Mouse (Mus musculus) liver, embryonic 11.5 days (tissue): ENCODE data around the gene Mtch1. TPM values are rescaled to one million over a fixed set of nuclear protein-coding genes. Genes with fewer than 3 reads are reported as not detected.
A peak's percentile ranks its signal among the peaks of the same experiment; 100 is the strongest.

Experiments used
- ATAC-seq: fragments of 200-750 bp; cut with Nextera tagmentation; replicated peaks from 2 replicates; pipeline ENCODE4 v1.8.0; 2017; ENCODE audit warnings: moderate number of reproducible peaks, mild to moderate bottlenecking, moderate TSS enrichment, moderate library complexity; ENCODE audit not compliant: low FRiP score
- DNase-seq: peaks from one replicate; pipeline ENCODE4 v3.0.0-alpha.2; 2017; ENCODE audit warnings: low spot score
- H3K27ac ChIP-seq: fragments of 300-500 bp; sonication (generic); 2 replicates; pipeline ENCODE4 v1.5.1; 2014; ENCODE audit warnings: mild to moderate bottlenecking, low read depth, low read length, control low read depth
- H3K27me3 ChIP-seq: fragments of 300-500 bp; sonication (generic); replicated peaks from 2 replicates; pipeline ENCODE4 v1.6.1; 2014; ENCODE audit warnings: low read length, mixed read lengths; ENCODE audit not compliant: control insufficient read depth, insufficient read depth
- H3K36me3 ChIP-seq: fragments of 300-500 bp; sonication (generic); 2 replicates; pipeline ENCODE4 v1.6.1; 2014; ENCODE audit warnings: mild to moderate bottlenecking, low read length, moderate library complexity, mixed read lengths; ENCODE audit not compliant: control insufficient read depth, insufficient read depth
- H3K4me1 ChIP-seq: fragments of 300-500 bp; sonication (generic); replicated peaks from 2 replicates; pipeline ENCODE4 v1.6.1; 2014; ENCODE audit warnings: low read length, mixed read lengths; ENCODE audit not compliant: control insufficient read depth, insufficient read depth
- H3K4me2 ChIP-seq: fragments of 300-500 bp; sonication (generic); 2 replicates; pipeline ENCODE4 v1.6.1; 2014; ENCODE audit warnings: mild to moderate bottlenecking, control low read depth, moderate library complexity
- H3K4me3 ChIP-seq: fragments of 300-500 bp; sonication (generic); 2 replicates; pipeline ENCODE4 v1.5.1; 2014; ENCODE audit warnings: low read depth, low read length, control low read depth
- H3K9ac ChIP-seq: fragments of 300-500 bp; sonication (generic); 2 replicates; pipeline ENCODE4 v1.6.1; 2014; ENCODE audit warnings: low read depth, low read length, control low read depth
- H3K9me3 ChIP-seq: fragments of 300-500 bp; sonication (generic); 2 replicates; pipeline ENCODE4 v1.6.1; 2016; ENCODE audit warnings: low read length, inconsistent platforms, mixed read lengths; ENCODE audit not compliant: control insufficient read depth
- WGBS: fragments of 180-500 bp; shearing (Covaris S2); extraction: QIAGEN DNeasy Blood & Tissue Kit; methylation state at CpG from one replicate; pipeline ENCODE4 v1.1.7; 2014; 5-methylcytosine and 5-hydroxymethylcytosine counted together
- polyA plus RNA-seq: library from polyadenylated mRNA; unstranded; fragments of >200 nt; fragmentation: Nextera tagmentation; extraction: Ambion mirVana; gene quantifications from 2 replicates; pipeline ENCODE4 v1.2.1, GENCODE M21; 2014

Mtch1 gene
- polyA plus RNA-seq, 1 experiment from 2014 or later: 149 TPM

DNA sequence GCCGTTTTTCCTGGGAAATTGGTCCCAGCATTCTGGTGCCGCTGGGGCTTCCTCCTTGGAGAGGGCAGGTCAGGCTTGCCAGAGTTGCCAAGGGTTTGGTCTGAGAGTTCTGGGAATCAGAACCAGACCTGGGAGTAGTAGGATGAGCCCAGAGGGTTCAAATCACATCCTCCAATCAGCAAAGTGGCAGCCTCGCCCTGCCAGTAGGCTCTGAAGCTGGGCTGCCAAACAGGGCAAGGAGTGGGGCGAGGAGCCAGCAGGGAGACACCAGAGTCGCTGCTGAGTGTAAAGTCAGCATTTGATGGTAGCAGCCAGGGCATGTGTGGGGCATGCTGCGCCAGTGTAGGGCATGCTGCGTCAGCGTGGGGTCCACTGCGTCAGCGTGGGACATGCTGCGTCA, 41.2 kb upstream of the Mtch1 start:
- whole genome bisulfite sequencing: 86% methylated on average over 11 of the region's 11 CpGs
- ATAC-seq (no peak), DNase-seq (no peak)
- Histone ChIP-seq H3K27me3 (no peaks in the 10 kb centered on the region), H3K27ac (no peak overlapping the region), H3K4me2 (no peak overlapping the region), H3K36me3 (no peaks in the 10 kb centered on the region), H3K4me3 (no peak overlapping the region), H3K9ac (no peak overlapping the region), H3K4me1 (peaks cover 22% of the 10 kb centered on the region), H3K9me3 (no peaks in the 10 kb centered on the region)

GRCm38 (mm10) chr17:29385746-29386145, 38.0 kb upstream of the Mtch1 start:
- ATAC-seq: no peak
- no peaks in the 10 kb centered on the region for H3K9me3 ChIP-seq
- 62% methylated on average over 6 of the region's 6 CpGs for WGBS
- 0 out of 2 replicates have a peak, but pooled peaks cover 2% of the 10 kb centered on the region for H3K4me1 ChIP-seq
- no peak overlapping the region for H3K27ac ChIP-seq
- no peak overlapping the region for H3K4me2 ChIP-seq
- H3K27me3 ChIP-seq: no peaks in the 10 kb centered on the region
- H3K4me3 ChIP-seq: no peak overlapping the region
- no peak for DNase-seq
- no peak overlapping the region for H3K9ac ChIP-seq
- no peaks in the 10 kb centered on the region for H3K36me3 ChIP-seq

DNA sequence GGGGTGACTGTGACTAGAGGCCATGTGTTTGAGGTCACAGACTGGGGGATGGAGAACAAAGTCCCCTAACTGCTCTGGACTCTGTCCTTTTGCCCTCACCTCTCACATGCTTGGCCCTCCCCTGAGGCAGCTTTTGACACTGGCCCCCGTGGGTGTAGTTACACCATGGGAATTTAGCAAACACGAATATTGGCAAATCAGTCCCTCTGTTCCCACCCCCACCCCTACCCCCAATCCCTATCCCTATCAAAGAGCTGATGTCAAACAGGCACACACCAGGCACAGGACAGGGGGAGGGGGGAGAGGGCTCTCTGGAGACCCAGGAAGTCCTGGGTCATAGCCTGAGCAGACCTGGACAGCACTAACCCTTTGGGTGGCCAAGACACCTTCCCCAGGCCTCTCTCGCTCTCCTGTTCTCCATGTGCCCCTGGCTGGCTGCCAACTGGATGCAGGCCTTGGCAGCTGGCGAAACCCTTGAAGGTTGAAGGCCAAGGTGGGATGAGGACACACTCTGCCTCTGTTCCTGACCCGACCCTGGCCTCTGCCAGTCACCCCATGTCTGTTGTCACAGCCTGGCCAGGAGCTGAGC, 37.2 kb upstream of the Mtch1 start:
- Histone ChIP-seq H3K36me3 (no peaks in the 10 kb centered on the region), H3K4me1 (0 out of 2 replicates have a peak, but pooled peaks cover 2% of the 10 kb centered on the region), H3K27me3 (no peaks in the 10 kb centered on the region), H3K9ac (no peak overlapping the region), H3K9me3 (no peaks in the 10 kb centered on the region), H3K4me2 (no peak overlapping the region), H3K27ac (peak overlapping the region; percentile 59), H3K4me3 (no peak overlapping the region)
- 54% methylated on average over 5 of the region's 5 CpGs for WGBS
- no peak for DNase-seq
- ATAC-seq: no peak; the same call in 1 of the 2 replicates

DNA sequence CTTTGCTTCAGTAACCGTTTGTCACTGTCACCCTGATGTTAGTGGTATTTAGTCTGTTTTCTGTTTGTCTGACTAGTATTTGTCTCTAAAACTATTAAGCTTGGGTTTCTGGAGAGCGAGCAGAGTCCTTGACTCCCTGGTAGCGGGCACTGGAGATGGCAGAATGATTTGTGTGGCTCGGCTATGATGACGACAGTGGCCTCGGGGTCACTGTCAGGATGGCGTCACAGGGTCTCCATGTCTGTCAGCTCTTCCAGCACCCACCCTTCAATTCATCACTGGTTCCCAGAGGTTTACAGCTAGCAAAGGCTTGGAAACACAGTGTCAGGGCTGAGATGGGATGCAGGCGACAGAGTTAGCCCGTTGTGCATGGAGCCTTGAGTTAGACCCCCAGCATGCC, 36.2 kb upstream of the Mtch1 start:
- Histone ChIP-seq H3K4me1 (0 out of 2 replicates have a peak, but pooled peaks cover 2% of the 10 kb centered on the region), H3K4me3 (no peak overlapping the region), H3K36me3 (no peaks in the 10 kb centered on the region), H3K27ac (no peak overlapping the region), H3K9ac (no peak overlapping the region), H3K27me3 (no peaks in the 10 kb centered on the region), H3K4me2 (no peak overlapping the region), H3K9me3 (no peaks in the 10 kb centered on the region)
- ATAC-seq (no peak), DNase-seq (no peak)
- WGBS: 71% methylated on average over 9 of the region's 9 CpGs

DNA sequence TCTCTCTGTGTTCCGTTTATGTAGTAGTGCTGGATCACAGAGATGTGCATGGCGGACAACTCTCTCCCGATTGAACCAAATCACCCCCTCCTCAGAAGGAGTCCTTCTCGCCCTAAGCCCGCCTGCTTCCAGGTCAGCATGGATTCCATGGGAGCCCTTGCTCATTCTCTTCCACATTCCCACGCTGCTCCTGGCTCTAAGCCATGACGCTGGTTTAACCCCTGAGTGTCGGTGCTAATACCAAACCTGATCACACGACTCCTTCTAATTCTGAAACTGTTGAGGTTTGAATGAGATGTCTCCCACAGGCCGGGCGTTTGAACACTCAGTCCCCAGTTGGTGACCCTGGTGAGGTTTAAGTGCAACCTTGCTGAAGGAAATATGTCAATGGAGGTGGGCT, 34.7 kb upstream of the Mtch1 start:
- WGBS: 75% methylated on average over 11 of the region's 11 CpGs
- H3K4me1 ChIP-seq: 0 out of 2 replicates have a peak, but pooled peaks cover 2% of the 10 kb centered on the region
- no peak overlapping the region for H3K9ac ChIP-seq
- no peaks in the 10 kb centered on the region for H3K9me3 ChIP-seq
- no peaks in the 10 kb centered on the region for H3K27me3 ChIP-seq
- ATAC-seq (no peak), DNase-seq (no peak)
- no peak overlapping the region for H3K4me2 ChIP-seq
- no peak overlapping the region for H3K27ac ChIP-seq
- H3K36me3 ChIP-seq: no peaks in the 10 kb centered on the region
- H3K4me3 ChIP-seq: no peak overlapping the region

DNA sequence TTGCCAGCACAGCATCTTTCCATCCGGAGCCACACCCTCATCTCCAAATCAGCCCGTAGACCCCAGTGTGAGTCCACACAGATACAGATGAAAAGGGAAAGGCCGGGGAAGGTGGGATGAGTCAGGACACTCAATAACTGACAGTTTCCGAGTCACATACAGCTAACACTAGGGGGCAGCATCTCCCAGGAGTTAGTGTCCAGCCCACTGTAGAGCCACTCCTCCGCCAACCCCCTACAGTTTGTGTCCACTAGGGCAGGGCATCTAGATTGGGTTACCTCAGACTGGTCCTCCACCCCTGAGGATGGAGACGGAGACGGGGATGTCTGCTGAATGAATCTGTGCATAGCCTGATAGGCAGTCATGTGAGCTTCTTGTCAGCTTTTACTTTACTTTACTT, 33.7 kb upstream of the Mtch1 start:
- Histone ChIP-seq H3K4me2 (no peak overlapping the region), H3K36me3 (no peaks in the 10 kb centered on the region), H3K9ac (no peak overlapping the region), H3K9me3 (no peaks in the 10 kb centered on the region), H3K27me3 (no peaks in the 10 kb centered on the region), H3K4me3 (no peak overlapping the region), H3K4me1 (0 out of 2 replicates have a peak, but pooled peaks cover 2% of the 10 kb centered on the region), H3K27ac (no peak overlapping the region)
- 13% methylated on average over 7 of the region's 7 CpGs for WGBS
- ATAC-seq (peak; percentile 75), DNase-seq (peak; percentile 64)

- Histone ChIP-seq H3K27me3 (no peaks in the 10 kb centered on the region), H3K27ac (no peak overlapping the region), H3K4me1 (0 out of 2 replicates have a peak, but pooled peaks cover 2% of the 10 kb centered on the region), H3K4me2 (no peak overlapping the region), H3K9ac (no peak overlapping the region), H3K9me3 (no peaks in the 10 kb centered on the region), H3K4me3 (no peak overlapping the region), H3K36me3 (no peaks in the 10 kb centered on the region)
- 72% methylated on average over 4 of the region's 4 CpGs for WGBS
- DNase-seq (no peak), ATAC-seq (no peak)
Observed at GRCm38 (mm10) chr17:29380241-29380640, 32.5 kb upstream of the Mtch1 start.

DNA sequence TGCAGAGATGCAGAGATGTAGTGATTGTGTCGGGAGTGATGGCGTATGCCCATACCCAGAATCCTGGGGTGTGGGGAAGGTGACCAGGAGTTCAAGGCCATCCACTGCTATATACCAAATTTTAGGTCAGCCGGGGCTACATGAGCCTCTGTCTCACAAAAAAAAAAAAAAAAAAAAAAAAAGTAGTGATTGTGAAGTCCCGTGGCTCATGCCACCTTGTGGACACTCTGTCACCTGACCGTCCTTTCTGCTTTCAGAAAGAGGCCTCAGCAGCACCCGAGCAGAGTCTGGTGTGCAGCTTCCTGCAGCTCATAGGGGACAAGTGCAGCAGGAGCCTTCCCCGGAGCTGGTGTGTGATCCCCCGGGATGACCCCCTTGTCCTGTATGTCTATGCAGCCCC, 30.3 kb upstream of the Mtch1 start:
- Histone ChIP-seq H3K9me3 (no peaks in the 10 kb centered on the region), H3K9ac (no peak overlapping the region), H3K27me3 (no peaks in the 10 kb centered on the region), H3K4me3 (no peak overlapping the region), H3K27ac (no peak overlapping the region), H3K4me1 (no peaks in the 10 kb centered on the region), H3K4me2 (no peak overlapping the region), H3K36me3 (no peaks in the 10 kb centered on the region)
- ATAC-seq: no peak
- DNase-seq: no peak
- WGBS: 69% methylated on average over 8 of the region's 8 CpGs

GRCm38 (mm10) chr17:29375871-29376270, 28.1 kb upstream of the Mtch1 start:
- no peaks in the 10 kb centered on the region for H3K27me3 ChIP-seq

More at GRCm38 (mm10) chr17:29375871-29376270, 28.1 kb upstream of the Mtch1 start:
- no peak overlapping the region for H3K9ac ChIP-seq
- no peaks in the 10 kb centered on the region for H3K36me3 ChIP-seq
- no peaks in the 10 kb centered on the region for H3K9me3 ChIP-seq
- DNase-seq (no peak), ATAC-seq (no peak)
- 79% methylated on average over 10 of the region's 10 CpGs for WGBS
- no peaks in the 10 kb centered on the region for H3K4me1 ChIP-seq
- no peak overlapping the region for H3K4me3 ChIP-seq
- H3K27ac ChIP-seq: no peak overlapping the region
- H3K4me2 ChIP-seq: no peak overlapping the region
